Comparison of ENCODE assay signal across 8 mouse cellular contexts in genomic region chr12:85169877-85170276, GRCm38 (mm10). TPM values are rescaled to one million over a fixed set of nuclear protein-coding genes. Genes with fewer than 3 reads are reported as not detected.
DNase-seq lines count a peak whose midpoint lies in the region; ATAC-seq and TF ChIP-seq lines count a peak whose summit lies in the region.

No protein-coding gene starts in this region.

- 0 out of 2 replicates have a peak, but pooled peaks have one; percentile 9 for ATAC-seq in frontal cortex, adult (ENCODE audit: low TSS enrichment)
- ATAC-seq in lung, embryonic 14.5 days (ENCODE audit: insufficient read depth) = peak; percentile 22; the same call in 1 of the 2 replicates
- peak; percentile 46; the same call in 1 of the 2 replicates for ATAC-seq in hindbrain, embryonic 13.5 days (ENCODE audit: low FRiP score)
- ATAC-seq in neural tube, embryonic 14.5 days (ENCODE audit: low read depth) = peak; percentile 48

- intact Hi-C loops in left cerebral cortex, postnatal 25 days (cut with DNase I) = loop anchor here (1.0 to 2.0 kb wide), 2 partner anchors 49 to 135 kb away; partner anchors contain the start of gene Eif2b2

- no peak overlapping the region for H3K9ac ChIP-seq in lung, embryonic 14.5 days
- H3K9ac ChIP-seq in hindbrain, embryonic 13.5 days = no peak overlapping the region
- no peak overlapping the region for H3K9ac ChIP-seq in neural tube, embryonic 14.5 days (replicated peaks; ENCODE audit: low read depth, low read length)

- H3K4me3 ChIP-seq in lung, embryonic 14.5 days (ENCODE audit: low read depth, low read length) = no peak overlapping the region
- no peak overlapping the region for H3K4me3 ChIP-seq in hindbrain, embryonic 13.5 days
- H3K4me3 ChIP-seq in neural tube, embryonic 14.5 days (ENCODE audit: low read depth, low read length) = no peak overlapping the region

- no peak for DNase-seq in frontal cortex, adult 2 months (ENCODE audit: extremely low spot score in 1 of 2, low spot score in 1 of 2)
- no peak for DNase-seq in lung, embryonic 14.5 days
- DNase-seq in lung, postnatal 36 days = no peak
- no peak for DNase-seq in left cerebral cortex, postnatal 25 days (ENCODE audit: low spot score in 2 of 2)
- DNase-seq in adrenal gland, adult 2 months = no peak

- peaks cover 58% of the 10 kb centered on the region for H3K36me3 ChIP-seq in lung, embryonic 14.5 days (ENCODE audit: insufficient read depth)
- H3K36me3 ChIP-seq in hindbrain, embryonic 13.5 days = peaks cover 10% of the 10 kb centered on the region
- H3K36me3 ChIP-seq in neural tube, embryonic 14.5 days (ENCODE audit: control insufficient read depth, insufficient read depth, low read length) = no peaks in the 10 kb centered on the region

- H3K27me3 ChIP-seq in lung, embryonic 14.5 days (ENCODE audit: insufficient read depth, low read length) = no peaks in the 10 kb centered on the region
- peaks cover 7% of the 10 kb centered on the region; the same call in 1 of the 2 replicates for H3K27me3 ChIP-seq in hindbrain, embryonic 13.5 days
- H3K27me3 ChIP-seq in neural tube, embryonic 14.5 days (ENCODE audit: control insufficient read depth, insufficient read depth, low read length) = no peaks in the 10 kb centered on the region

- 54% methylated on average over 3 of the region's 3 CpGs for WGBS in lung, embryonic 14.5 days
- 56% methylated on average over 3 of the region's 3 CpGs for whole genome bisulfite sequencing in hindbrain, embryonic 13.5 days
- 52% methylated on average over 3 of the region's 3 CpGs for WGBS in neural tube, embryonic 14.5 days

- TF ChIP-seq CTCF in lung, embryonic 14.5 days (IDR thresholded peaks at IDR 0.05; ENCODE audit: low read depth) = no peak

- H3K4me1 ChIP-seq in lung, embryonic 14.5 days (ENCODE audit: insufficient read depth) = peaks cover 15% of the 10 kb centered on the region
- H3K4me1 ChIP-seq in hindbrain, embryonic 13.5 days (replicated peaks) = peaks cover 20% of the 10 kb centered on the region
- no peaks in the 10 kb centered on the region for H3K4me1 ChIP-seq in neural tube, embryonic 14.5 days (ENCODE audit: control insufficient read depth, insufficient read depth, low read length)

- no peak overlapping the region for H3K4me2 ChIP-seq in lung, embryonic 14.5 days
- peak overlapping the region; percentile 48; the same call in 1 of the 2 replicates for H3K4me2 ChIP-seq in hindbrain, embryonic 13.5 days
- H3K4me2 ChIP-seq in neural tube, embryonic 14.5 days (ENCODE audit: low read depth, low read length) = no peak overlapping the region

- no peaks in the 10 kb centered on the region for H3K9me3 ChIP-seq in lung, embryonic 14.5 days (ENCODE audit: low read depth, low read length)
- no peaks in the 10 kb centered on the region for H3K9me3 ChIP-seq in hindbrain, embryonic 13.5 days
- H3K9me3 ChIP-seq in neural tube, embryonic 14.5 days (ENCODE audit: control insufficient read depth, low read length) = no peaks in the 10 kb centered on the region

- no peak overlapping the region for H3K27ac ChIP-seq in lung, embryonic 14.5 days (ENCODE audit: low read depth)
- no peak overlapping the region for H3K27ac ChIP-seq in hindbrain, embryonic 13.5 days
- H3K27ac ChIP-seq in neural tube, embryonic 14.5 days (ENCODE audit: low read depth, low read length) = no peak overlapping the region

RNA-seq across cellular contexts. Expression of gene Pgf, which starts 7.7 kb away (rescaled TPM):
- 3.6 and 4.0 TPM in 2 replicates for polyA plus RNA-seq in frontal cortex, adult 2 months (2012; rRNA removed)
- polyA plus RNA-seq in lung, embryonic 14.5 days (2014; fragmentation: Nextera tagmentation; extraction: Ambion mirVana) = 10.9 and 14.6 TPM in 2 replicates
- 7.5 and 9.4 TPM in 2 replicates for polyA plus RNA-seq in hindbrain, embryonic 13.5 days (2015; fragmentation: Nextera tagmentation; extraction: Ambion mirVana)
- polyA plus RNA-seq in neural tube, embryonic 14.5 days (2014; fragmentation: Nextera tagmentation; extraction: Ambion mirVana) = 7.9 and 8.9 TPM in 2 replicates
- total RNA-seq in left cerebral cortex, postnatal 25 days (2021) = 1 to 10 TPM; 1.7 to 2.8 TPM
- total RNA-seq in adrenal gland, adult 2 months (2021) = 1 to 10 TPM in 1 of 2 experiments, under 1 TPM in 1; 0.37 to 2.8 TPM
- 0.63 and 1.6 TPM in 2 replicates for polyA plus RNA-seq in adrenal gland, adult 2 months (2012; rRNA removed)

RNA-seq across cellular contexts. Expression of gene Rps6kl1, which starts 18.8 kb away (rescaled TPM):
- polyA plus RNA-seq in frontal cortex, adult 2 months (2012; rRNA removed) = 35.6 and 40.1 TPM in 2 replicates
- polyA plus RNA-seq in lung, embryonic 14.5 days (2014; fragmentation: Nextera tagmentation; extraction: Ambion mirVana) = 0.91 and 1.0 TPM in 2 replicates
- 23.3 and 24.1 TPM in 2 replicates for polyA plus RNA-seq in hindbrain, embryonic 13.5 days (2015; fragmentation: Nextera tagmentation; extraction: Ambion mirVana)
- 22.1 and 28.3 TPM in 2 replicates for polyA plus RNA-seq in neural tube, embryonic 14.5 days (2014; fragmentation: Nextera tagmentation; extraction: Ambion mirVana)
- 10 to 100 TPM; 31.8 to 35.5 TPM for total RNA-seq in left cerebral cortex, postnatal 25 days (2021)
- total RNA-seq in adrenal gland, adult 2 months (2021) = 1 to 10 TPM in 1 of 2 experiments, under 1 TPM in 1; 0.37 to 1.5 TPM
- polyA plus RNA-seq in adrenal gland, adult 2 months (2012; rRNA removed) = 1.5 and 1.8 TPM in 2 replicates

RNA-seq across cellular contexts. Expression of gene Eif2b2, which starts 49.4 kb away (rescaled TPM):
- 87.8 and 91.3 TPM in 2 replicates for polyA plus RNA-seq in frontal cortex, adult 2 months (2012; rRNA removed)
- polyA plus RNA-seq in lung, embryonic 14.5 days (2014; fragmentation: Nextera tagmentation; extraction: Ambion mirVana) = 91.4 and 99.9 TPM in 2 replicates
- polyA plus RNA-seq in hindbrain, embryonic 13.5 days (2015; fragmentation: Nextera tagmentation; extraction: Ambion mirVana) = 84.4 and 84.5 TPM in 2 replicates
- polyA plus RNA-seq in neural tube, embryonic 14.5 days (2014; fragmentation: Nextera tagmentation; extraction: Ambion mirVana) = 76.8 and 76.9 TPM in 2 replicates
- total RNA-seq in left cerebral cortex, postnatal 25 days (2021) = 10 to 100 TPM; 59.8 to 76.8 TPM
- 10 to 100 TPM; 64.2 to 95.9 TPM for total RNA-seq in adrenal gland, adult 2 months (2021)
- 94.8 and 100.0 TPM in 2 replicates for polyA plus RNA-seq in adrenal gland, adult 2 months (2012; rRNA removed)

RNA-seq across cellular contexts. Expression of gene Dlst, which starts 59.2 kb away (rescaled TPM):
- polyA plus RNA-seq in frontal cortex, adult 2 months (2012; rRNA removed) = 155 and 158 TPM in 2 replicates
- 112 and 115 TPM in 2 replicates for polyA plus RNA-seq in lung, embryonic 14.5 days (2014; fragmentation: Nextera tagmentation; extraction: Ambion mirVana)
- 103 and 107 TPM in 2 replicates for polyA plus RNA-seq in hindbrain, embryonic 13.5 days (2015; fragmentation: Nextera tagmentation; extraction: Ambion mirVana)
- 103 and 121 TPM in 2 replicates for polyA plus RNA-seq in neural tube, embryonic 14.5 days (2014; fragmentation: Nextera tagmentation; extraction: Ambion mirVana)
- 100 to 1,000 TPM; 157 TPM for total RNA-seq in left cerebral cortex, postnatal 25 days (2021)
- 100 to 1,000 TPM; 347 to 398 TPM for total RNA-seq in adrenal gland, adult 2 months (2021)
- 107 and 114 TPM in 2 replicates for polyA plus RNA-seq in adrenal gland, adult 2 months (2012; rRNA removed)

RNA-seq across cellular contexts. Expression of gene Prox2, which starts 59.3 kb away (rescaled TPM):
- polyA plus RNA-seq in frontal cortex, adult 2 months (2012; rRNA removed) = 1.3 TPM in 2 replicates
- 3.1 and 4.6 TPM in 2 replicates for polyA plus RNA-seq in lung, embryonic 14.5 days (2014; fragmentation: Nextera tagmentation; extraction: Ambion mirVana)
- polyA plus RNA-seq in hindbrain, embryonic 13.5 days (2015; fragmentation: Nextera tagmentation; extraction: Ambion mirVana) = 2.0 and 2.2 TPM in 2 replicates
- polyA plus RNA-seq in neural tube, embryonic 14.5 days (2014; fragmentation: Nextera tagmentation; extraction: Ambion mirVana) = 1.0 and 1.9 TPM in 2 replicates
- 1 to 10 TPM; 1.3 to 1.4 TPM for total RNA-seq in left cerebral cortex, postnatal 25 days (2021)
- 1 to 10 TPM; 3.2 to 5.3 TPM for total RNA-seq in adrenal gland, adult 2 months (2021)
- polyA plus RNA-seq in adrenal gland, adult 2 months (2012; rRNA removed) = 2.6 and 2.8 TPM in 2 replicates
